Mouse (Mus musculus) yolk sac, embryonic 10.5 days (tissue): ENCODE results near the gene Mucl1.
"Not testable (repeated sequence)": the region's sequence is repeated elsewhere in the genome, so short reads cannot be mapped to it uniquely, and the experiment has no call there.

Source experiments
- DNase-seq: peaks from one replicate; pipeline ENCODE4 v3.0.0-alpha.2; 2017; ENCODE audit warnings: low spot score

Mucl1 gene

GRCm38 (mm10) chr15:103755369-103755768 lies at the start of gene Mucl1:
Gene Mucl1 (minus strand): TSS chr15:103755469.
- DNase-seq: no peak

GRCm38 (mm10) chr15:103766836-103767235 lies 11.6 kb upstream of the Mucl1 start:
- peak; percentile 32 for DNase-seq

- not testable (repeated sequence) for DNase-seq
Observed at GRCm38 (mm10) chr15:103716861-103717260, 38.4 kb downstream of the Mucl1 start.
